Mouse (Mus musculus) small intestine, adult 2 months (tissue): ENCODE measurements at regions not wholly inside any gene's neighbourhood (a gene's known extent, or its start where the extent isn't known, plus 50 kb on each side); places are given as distances from the start of the nearest gene placed in this dataset.

Experiments used
- CTCF ChIP-seq: fragments of 200-500 bp; IDR thresholded peaks from 2 replicates; pipeline ENCODE4 v1.5.1; 2012; ENCODE audit warnings: low read depth, mild to moderate bottlenecking, control low read depth, inconsistent platforms, low read length, moderate library complexity, mixed read lengths; ENCODE audit not compliant: insufficient replicate concordance, insufficient read length; ENCODE audit errors: extremely low read depth
- POLR2A ChIP-seq: fragments of 200-500 bp; IDR thresholded peaks from 2 replicates; pipeline ENCODE4 v1.6.1; 2012; ENCODE audit warnings: low read depth, mild to moderate bottlenecking, control low read depth, inconsistent platforms, low read length, moderate library complexity

DNA sequence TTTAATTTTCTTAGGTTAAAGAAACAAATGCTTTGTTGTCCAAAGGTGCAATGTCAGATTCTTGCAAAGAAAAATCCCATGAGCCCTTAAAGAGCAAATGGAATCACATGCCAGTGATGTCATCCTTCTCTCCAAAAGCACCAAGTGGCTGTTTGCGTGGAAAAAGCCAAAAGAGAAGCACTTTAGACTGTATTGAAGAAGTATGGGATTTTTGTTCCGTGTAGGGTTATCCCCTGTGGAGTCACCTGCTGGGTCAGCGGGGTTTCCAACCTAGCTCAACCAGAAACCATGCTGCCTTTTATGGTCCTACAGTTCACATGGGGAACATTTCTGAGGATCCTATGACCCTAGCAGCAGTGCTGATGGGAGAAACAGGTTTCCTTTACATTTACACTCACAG is 1213.5 kb upstream of the Lrrc6 start:
- TF ChIP-seq POLR2A = no peak
- no peak for TF ChIP-seq CTCF
